Mouse (Mus musculus) ES-E14 (cell line): ENCODE results near the gene Cav2. TPM values are rescaled to one million over a fixed set of nuclear protein-coding genes. Genes with fewer than 3 reads are reported as not detected.

ENCODE experiments used
- DNase-seq: peaks from one replicate; pipeline ENCODE4 v3.0.0-alpha.2; 2013; ENCODE audit warnings: low read depth, low spot score
- H3K27ac ChIP-seq: 2 replicates; pipeline ENCODE4 v1.5.1; 2012; ENCODE audit warnings: low read depth, mild to moderate bottlenecking, low read length, moderate library complexity, mixed read lengths; ENCODE audit not compliant: poor library complexity, insufficient read depth, severe bottlenecking
- H3K36me3 ChIP-seq: 2 replicates; pipeline ENCODE4 v1.6.1; 2012; ENCODE audit warnings: mild to moderate bottlenecking, low read length, moderate library complexity, mixed read lengths; ENCODE audit not compliant: control insufficient read depth, poor library complexity, insufficient read depth, severe bottlenecking
- H3K4me1 ChIP-seq, 2 experiments: fragments of 150-350 bp in 1 of 2; sonication (generic) in 1 of 2; 2 replicates each; pipeline ENCODE4 v1.6.1; 2012; ENCODE audit warnings: low read length in 2 of 2, mild to moderate bottlenecking in 1 of 2, mixed read lengths in 1 of 2; ENCODE audit not compliant: control insufficient read depth in 2 of 2, insufficient read depth in 2 of 2, poor library complexity in 1 of 2
- H3K4me3 ChIP-seq, 2 experiments: fragments of 150-350 bp in 1 of 2; sonication (generic) in 1 of 2; 2 replicates each; pipeline ENCODE4 v1.5.1; 2012; ENCODE audit warnings: low read length in 2 of 2, low read depth in 1 of 2, mild to moderate bottlenecking in 1 of 2, mixed read lengths in 1 of 2; ENCODE audit not compliant: insufficient read depth in 1 of 2, poor library complexity in 1 of 2, severe bottlenecking in 1 of 2
- H3K9ac ChIP-seq: 2 replicates; pipeline ENCODE4 v1.6.1; 2012; ENCODE audit warnings: low read depth, mild to moderate bottlenecking, low read length, mixed read lengths; ENCODE audit not compliant: poor library complexity, insufficient read depth, severe bottlenecking
- H3K9me3 ChIP-seq: fragments of 150-350 bp; sonication (generic); 2 replicates; pipeline ENCODE4 v1.6.1; 2012; ENCODE audit warnings: low read depth, mild to moderate bottlenecking, low read length; ENCODE audit not compliant: control insufficient read depth, insufficient read depth
- CHD2 ChIP-seq: IDR thresholded peaks from 2 replicates; pipeline ENCODE4 v1.6.1; 2014; ENCODE audit warnings: mild to moderate bottlenecking, low read depth, low read length, inconsistent platforms
- HCFC1 ChIP-seq: IDR thresholded peaks from 2 replicates; pipeline ENCODE4 v1.6.1; 2012; ENCODE audit warnings: low read length, inconsistent platforms, borderline replicate concordance; ENCODE audit not compliant: insufficient read depth
- MAFK ChIP-seq: IDR thresholded peaks from 2 replicates; pipeline ENCODE4 v1.6.1; 2014; ENCODE audit warnings: mild to moderate bottlenecking, low read depth, low read length, inconsistent platforms; ENCODE audit not compliant: insufficient read depth
- ZC3H11A ChIP-seq: IDR thresholded peaks from 2 replicates; pipeline ENCODE4 v1.6.1; 2012; ENCODE audit warnings: low read depth, mild to moderate bottlenecking, inconsistent platforms, low read length, borderline replicate concordance
- ZNF384 ChIP-seq: IDR thresholded peaks from 2 replicates; pipeline ENCODE4 v1.6.1; 2012; ENCODE audit warnings: low read depth, low read length, inconsistent platforms
- in situ Hi-C, 2 experiments: fragments of 600-800 bp; cut with MboI; formaldehyde crosslinking; loops; one replicate each; pipeline ENCODE4 v1.15.1; 2025; ENCODE audit warnings: low sequenced_read_pairs in 2 of 2, inconsistent platforms in 1 of 2; ENCODE audit not compliant: unreplicated experiment in 2 of 2
- total RNA-seq: library from RNA; depleted of rRNA; stranded (reverse); fragments of 300-350 nt; gene quantifications from 2 replicates; pipeline ENCODE4 v1.2.3, GENCODE M21; 2012

Gene Cav2
- total RNA-seq, 1 experiment: 4.5 TPM

GRCm38 (mm10) chr6:17306602-17307325 is 25.8 kb downstream of the Cav2 start:
- H3K4me3 ChIP-seq: peak overlapping the region; percentile 36 to 61
- H3K27ac ChIP-seq: no peak overlapping the region
- no peak for DNase-seq
- H3K9ac ChIP-seq: no peak overlapping the region
- no peaks in the 10 kb centered on the region for H3K36me3 ChIP-seq
- in situ Hi-C loops: no loop called here
- H3K4me1 ChIP-seq: peaks cover 0 to 2% of the 10 kb centered on the region in 2 experiments; a peak in 1 of 4 replicates
- H3K9me3 ChIP-seq: no peaks in the 10 kb centered on the region
- TF ChIP-seq MAFK: no peak
- TF ChIP-seq CHD2: no peak
- no peak for TF ChIP-seq HCFC1
- no peak for TF ChIP-seq ZC3H11A
- no peak for TF ChIP-seq ZNF384

- Histone ChIP-seq H3K4me3 (peak overlapping the region in 1 of 2 experiments; percentile 47; a peak in 3 of 4 replicates), H3K9me3 (no peaks in the 10 kb centered on the region), H3K36me3 (no peaks in the 10 kb centered on the region), H3K27ac (no peak overlapping the region), H3K9ac (no peak overlapping the region), H3K4me1 (peaks cover 0 to 2% of the 10 kb centered on the region in 2 experiments; a peak in 1 of 4 replicates)
- TF ChIP-seq CHD2: no peak
- TF ChIP-seq HCFC1: no peak
- no peak for TF ChIP-seq ZNF384
- TF ChIP-seq ZC3H11A: no peak
- DNase-seq: no peak
- in situ Hi-C loops: no loop called here
These were observed 26.6 kb downstream of the Cav2 start for GRCm38 (mm10) chr6:17307461-17308115.

- no peaks in the 10 kb centered on the region for H3K9me3 ChIP-seq
- TF ChIP-seq CHD2: no peak
- TF ChIP-seq MAFK: no peak
- TF ChIP-seq ZNF384: no peak
- no peak for TF ChIP-seq ZC3H11A
- TF ChIP-seq HCFC1: no peak
- no peaks in the 10 kb centered on the region for H3K36me3 ChIP-seq
- no peak overlapping the region for H3K9ac ChIP-seq
- DNase-seq: no peak
- in situ Hi-C loops: no loop called here
- H3K27ac ChIP-seq: no peak overlapping the region
- H3K4me3 ChIP-seq: no peak overlapping the region
- H3K4me1 ChIP-seq: peaks cover 0 to 2% of the 10 kb centered on the region in 2 experiments; a peak in 1 of 4 replicates
These were observed 27.7 kb downstream of the Cav2 start for GRCm38 (mm10) chr6:17308661-17309060.

GRCm38 (mm10) chr6:17309260-17309659 is 28.3 kb downstream of the Cav2 start:
- no peak for DNase-seq
- in situ Hi-C loops: no loop called here
- TF ChIP-seq ZNF384 (no peak), MAFK (no peak), HCFC1 (no peak)
- H3K4me1 ChIP-seq: peaks cover 0 to 2% of the 10 kb centered on the region in 2 experiments; a peak in 1 of 4 replicates
- no peak overlapping the region for H3K4me3 ChIP-seq
- H3K9ac ChIP-seq: no peak overlapping the region
- no peaks in the 10 kb centered on the region for H3K9me3 ChIP-seq
- no peaks in the 10 kb centered on the region for H3K36me3 ChIP-seq
- H3K27ac ChIP-seq: no peak overlapping the region
